Mouse (Mus musculus): ENCODE measurements around the gene Smyd3. TPM values are rescaled to one million over a fixed set of nuclear protein-coding genes. Genes with fewer than 3 reads are reported as not detected.

The Smyd3 gene
- polyA plus RNA-seq, 1 experiment from 2014 or later, result 18.9 TPM

DNA sequence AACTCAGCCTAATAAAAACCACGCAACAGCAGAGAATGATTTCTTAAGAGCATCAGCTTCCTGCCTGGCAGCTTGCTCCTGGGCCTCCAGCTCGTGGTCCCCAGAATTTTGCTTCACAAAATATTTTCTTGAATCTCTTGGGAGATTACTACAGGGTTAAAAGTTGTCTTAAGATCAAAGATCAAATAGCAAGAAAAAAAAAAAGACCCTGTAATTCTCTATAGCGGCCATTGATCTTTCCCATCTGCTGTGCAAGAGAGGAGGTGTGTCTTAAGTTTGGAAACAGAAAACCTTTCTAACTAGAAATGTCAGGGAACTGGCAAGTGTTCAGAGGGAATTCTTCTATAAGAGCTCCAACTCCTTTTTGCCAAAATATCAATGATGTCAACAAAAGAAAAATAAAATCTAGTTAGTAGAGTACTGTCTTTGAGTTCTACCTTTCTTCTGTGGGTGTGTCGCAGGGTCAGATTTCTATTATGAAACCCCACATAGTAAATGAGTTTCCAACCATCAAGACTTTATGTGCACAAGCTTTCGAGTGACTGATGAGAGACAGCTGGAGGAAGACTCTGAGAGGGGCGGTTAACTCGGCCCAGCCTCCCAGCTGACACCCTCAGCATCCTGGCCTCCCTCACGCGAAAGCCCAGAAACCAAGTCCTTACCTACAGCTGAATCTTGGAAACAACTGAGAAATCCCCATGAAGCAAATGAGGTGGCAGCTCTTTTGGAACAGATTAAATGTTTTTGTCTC, 59.4 kb downstream of the Smyd3 start:
- 25% methylated on average over 9 of the region's 9 CpGs for WGBS
- H3K4me3 ChIP-seq (replicated peaks; ENCODE audit: low read length), result no peak overlapping the region
- ATAC-seq (ENCODE audit: insufficient read depth, low FRiP score), result peak; percentile 61; the same call in 1 of the 2 replicates
- H3K36me3 ChIP-seq (ENCODE audit: control insufficient read depth, insufficient read depth, low read length), result no peaks in the 10 kb centered on the region
- peak overlapping the region; percentile 66 for H3K27ac ChIP-seq (ENCODE audit: low read length)
- peaks cover 16% of the 10 kb centered on the region for H3K4me1 ChIP-seq (ENCODE audit: control insufficient read depth, insufficient read depth, low read length)
- H3K27me3 ChIP-seq (ENCODE audit: control insufficient read depth, insufficient read depth, low read length), result no peaks in the 10 kb centered on the region
- H3K9ac ChIP-seq (ENCODE audit: low read length), result no peak overlapping the region
- no peaks in the 10 kb centered on the region for H3K9me3 ChIP-seq (replicated peaks; ENCODE audit: control insufficient read depth, low read length)
- H3K4me2 ChIP-seq (ENCODE audit: low read depth, low read length), result no peak overlapping the region

DNA sequence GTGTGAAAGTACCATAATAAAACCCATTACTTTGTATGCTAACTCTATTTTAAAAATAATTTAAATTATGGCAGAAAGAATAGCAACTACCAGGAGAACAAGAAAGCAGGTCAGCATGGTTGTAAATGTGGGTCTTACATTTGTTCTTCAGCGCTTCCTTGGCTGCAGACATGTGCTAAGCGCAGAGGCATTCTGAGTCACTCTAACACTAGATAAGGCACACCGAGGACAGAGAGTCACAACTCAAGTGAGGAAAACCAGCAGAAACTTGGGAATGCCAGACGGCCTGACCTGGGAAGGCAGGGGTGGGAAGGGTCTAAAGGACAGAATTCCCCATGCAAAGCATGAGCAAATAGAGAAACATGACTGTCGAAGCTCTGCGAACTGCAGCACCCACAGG, 63.2 kb downstream of the Smyd3 start:
- H3K9me3 ChIP-seq (replicated peaks; ENCODE audit: control insufficient read depth, low read length), result no peaks in the 10 kb centered on the region
- H3K27me3 ChIP-seq (ENCODE audit: control insufficient read depth, insufficient read depth, low read length), result no peaks in the 10 kb centered on the region
- H3K27ac ChIP-seq (ENCODE audit: low read length), result no peak overlapping the region
- ATAC-seq (ENCODE audit: insufficient read depth, low FRiP score), result no peak
- H3K4me2 ChIP-seq (ENCODE audit: low read depth, low read length), result no peak overlapping the region
- H3K4me3 ChIP-seq (replicated peaks; ENCODE audit: low read length), result no peak overlapping the region
- no peak overlapping the region for H3K9ac ChIP-seq (ENCODE audit: low read length)
- WGBS, result 60% methylated on average over 6 of the region's 6 CpGs
- H3K4me1 ChIP-seq (ENCODE audit: control insufficient read depth, insufficient read depth, low read length), result peaks cover 16% of the 10 kb centered on the region
- no peaks in the 10 kb centered on the region for H3K36me3 ChIP-seq (ENCODE audit: control insufficient read depth, insufficient read depth, low read length)

DNA sequence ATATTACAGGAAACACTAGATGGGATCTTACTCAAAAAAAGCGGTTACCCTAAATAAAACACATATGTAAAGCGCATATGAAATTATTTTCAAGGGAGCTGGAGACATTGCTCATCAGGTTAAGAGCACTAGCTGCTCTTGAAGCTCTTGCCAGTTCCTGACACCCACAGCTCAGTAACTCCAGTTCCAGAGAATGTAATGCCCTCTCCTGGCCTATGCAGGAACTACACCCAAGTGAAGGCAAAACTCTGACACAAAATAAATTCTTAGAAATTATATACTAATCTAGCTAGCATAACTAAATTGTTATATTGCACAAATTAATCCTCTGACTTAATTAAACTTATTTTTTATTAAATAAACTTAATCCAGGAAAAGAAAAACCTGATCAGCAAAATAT, 66.6 kb downstream of the Smyd3 start:
- 94% methylated on average over 2 of the region's 2 CpGs for WGBS
- no peak overlapping the region for H3K9ac ChIP-seq (ENCODE audit: low read length)
- H3K4me2 ChIP-seq (ENCODE audit: low read depth, low read length), result no peak overlapping the region
- ATAC-seq (ENCODE audit: insufficient read depth, low FRiP score), result no peak
- no peaks in the 10 kb centered on the region; the same call in 1 of the 2 replicates for H3K4me1 ChIP-seq (ENCODE audit: control insufficient read depth, insufficient read depth, low read length)
- no peaks in the 10 kb centered on the region for H3K9me3 ChIP-seq (replicated peaks; ENCODE audit: control insufficient read depth, low read length)
- no peaks in the 10 kb centered on the region for H3K36me3 ChIP-seq (ENCODE audit: control insufficient read depth, insufficient read depth, low read length)
- H3K27me3 ChIP-seq (ENCODE audit: control insufficient read depth, insufficient read depth, low read length), result no peaks in the 10 kb centered on the region
- no peak overlapping the region for H3K4me3 ChIP-seq (replicated peaks; ENCODE audit: low read length)
- no peak overlapping the region for H3K27ac ChIP-seq (ENCODE audit: low read length)

DNA sequence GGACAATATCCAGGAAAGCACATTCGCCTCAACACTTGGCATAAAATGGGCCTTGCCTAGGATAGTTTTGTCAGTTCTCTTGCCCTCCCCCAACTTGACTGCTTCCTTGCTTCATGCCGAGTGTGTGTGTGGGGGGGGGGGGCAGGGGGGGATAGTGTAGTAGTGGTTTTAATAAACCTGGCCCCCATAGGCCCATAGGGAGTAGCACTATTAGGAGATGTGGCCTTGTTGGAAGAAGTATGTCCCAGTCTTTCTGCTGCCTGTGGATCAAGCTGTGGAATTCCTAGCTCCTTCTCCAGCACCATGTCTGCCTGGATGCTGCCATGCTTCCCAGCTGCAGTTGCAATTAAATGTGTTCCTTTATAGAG, 71.0 kb downstream of the Smyd3 start:
- H3K4me2 ChIP-seq (ENCODE audit: low read depth, low read length), result no peak overlapping the region

DNA sequence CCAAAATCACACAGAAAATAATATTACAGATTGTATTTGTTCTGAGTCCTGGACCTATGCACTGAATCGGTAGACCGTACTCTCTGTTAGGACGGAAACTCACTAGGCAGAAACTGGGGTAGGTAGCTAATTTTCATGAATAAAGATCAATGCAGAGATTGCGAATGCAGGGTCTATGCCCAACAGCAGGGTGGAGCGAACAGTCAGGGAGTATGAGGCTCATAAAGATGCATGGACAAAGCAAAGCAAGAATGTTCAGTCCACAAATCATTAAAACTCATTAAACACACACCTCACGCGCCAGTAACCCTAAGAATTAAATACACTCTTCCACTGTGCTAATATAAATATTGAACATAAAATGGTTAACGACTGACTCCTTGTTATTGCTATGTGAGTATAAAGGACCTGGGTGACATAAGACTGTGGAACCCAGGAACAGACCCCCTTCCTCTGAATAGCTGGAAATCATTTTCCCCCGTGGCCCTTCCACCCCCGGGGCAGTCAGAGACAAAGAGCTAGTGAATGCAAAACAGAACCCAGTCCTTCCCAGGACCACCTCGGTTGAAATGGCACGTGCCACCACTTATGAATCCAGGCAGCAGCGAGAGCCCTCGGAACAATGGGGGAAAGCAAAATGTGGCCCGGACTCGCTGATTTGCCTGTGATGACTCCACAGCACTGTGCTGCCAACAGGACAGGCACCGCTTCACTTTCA, 71.6 kb downstream of the Smyd3 start:
- no peak overlapping the region for H3K4me3 ChIP-seq (replicated peaks; ENCODE audit: low read length)
- no peaks in the 10 kb centered on the region for H3K9me3 ChIP-seq (replicated peaks; ENCODE audit: control insufficient read depth, low read length)
- H3K27ac ChIP-seq (ENCODE audit: low read length), result no peak overlapping the region
- H3K4me1 ChIP-seq (ENCODE audit: control insufficient read depth, insufficient read depth, low read length), result peaks cover 4% of the 10 kb centered on the region; the same call in 1 of the 2 replicates
- H3K9ac ChIP-seq (ENCODE audit: low read length), result no peak overlapping the region
- H3K36me3 ChIP-seq (ENCODE audit: control insufficient read depth, insufficient read depth, low read length), result no peaks in the 10 kb centered on the region
- no peak overlapping the region for H3K4me2 ChIP-seq (ENCODE audit: low read depth, low read length)
- no peaks in the 10 kb centered on the region for H3K27me3 ChIP-seq (ENCODE audit: control insufficient read depth, insufficient read depth, low read length)
- 38% methylated on average over 17 of the region's 17 CpGs for WGBS
- ATAC-seq (ENCODE audit: insufficient read depth, low FRiP score), result peak; percentile 33; the same call in 1 of the 2 replicates

More for the DNA sequence above, 71.0 kb downstream of the Smyd3 start:
- WGBS, result 44% methylated on average over 2 of the region's 2 CpGs
- peaks cover 4% of the 10 kb centered on the region; the same call in 1 of the 2 replicates for H3K4me1 ChIP-seq (ENCODE audit: control insufficient read depth, insufficient read depth, low read length)
- no peak overlapping the region for H3K4me3 ChIP-seq (replicated peaks; ENCODE audit: low read length)
- H3K9me3 ChIP-seq (replicated peaks; ENCODE audit: control insufficient read depth, low read length), result no peaks in the 10 kb centered on the region
- H3K9ac ChIP-seq (ENCODE audit: low read length), result no peak overlapping the region
- no peak overlapping the region for H3K27ac ChIP-seq (ENCODE audit: low read length)
- ATAC-seq (ENCODE audit: insufficient read depth, low FRiP score), result no peak
- no peaks in the 10 kb centered on the region for H3K27me3 ChIP-seq (ENCODE audit: control insufficient read depth, insufficient read depth, low read length)
- H3K36me3 ChIP-seq (ENCODE audit: control insufficient read depth, insufficient read depth, low read length), result no peaks in the 10 kb centered on the region

- ATAC-seq (ENCODE audit: insufficient read depth, low FRiP score), result no peak
- H3K4me1 ChIP-seq (ENCODE audit: control insufficient read depth, insufficient read depth, low read length), result peaks cover 4% of the 10 kb centered on the region; the same call in 1 of the 2 replicates
- WGBS, result 76% methylated on average over 13 of the region's 13 CpGs
- no peak overlapping the region for H3K27ac ChIP-seq (ENCODE audit: low read length)
- H3K27me3 ChIP-seq (ENCODE audit: control insufficient read depth, insufficient read depth, low read length), result no peaks in the 10 kb centered on the region
- H3K36me3 ChIP-seq (ENCODE audit: control insufficient read depth, insufficient read depth, low read length), result no peaks in the 10 kb centered on the region
- no peak overlapping the region for H3K4me2 ChIP-seq (ENCODE audit: low read depth, low read length)
- H3K4me3 ChIP-seq (replicated peaks; ENCODE audit: low read length), result no peak overlapping the region
- no peaks in the 10 kb centered on the region for H3K9me3 ChIP-seq (replicated peaks; ENCODE audit: control insufficient read depth, low read length)
- H3K9ac ChIP-seq (ENCODE audit: low read length), result peak overlapping the region; percentile 6; the same call in 1 of the 2 replicates
Observed at GRCm38 (mm10) chr1:179443835-179444234, 74.0 kb downstream of the Smyd3 start.

DNA sequence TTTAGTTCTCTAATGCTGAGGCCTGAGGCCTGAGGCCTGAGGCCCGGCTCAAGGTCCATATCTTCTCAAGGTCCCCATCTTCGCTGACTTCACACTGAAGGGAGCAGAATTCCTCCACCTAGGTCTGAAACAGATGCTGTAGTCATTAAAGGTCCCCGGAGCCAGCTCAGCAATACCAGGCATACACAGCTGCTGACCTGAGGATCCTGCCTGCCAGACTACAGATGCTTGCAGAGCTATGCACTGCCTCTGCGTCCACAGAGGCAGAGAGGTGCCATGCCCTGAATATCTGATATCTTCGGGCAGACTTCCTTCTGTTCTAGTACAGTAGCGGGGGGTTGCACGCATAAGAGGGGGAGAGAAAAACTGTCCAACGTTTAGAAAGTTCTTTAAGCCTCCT, 74.4 kb downstream of the Smyd3 start:
- no peaks in the 10 kb centered on the region for H3K36me3 ChIP-seq (ENCODE audit: control insufficient read depth, insufficient read depth, low read length)
- no peak overlapping the region for H3K27ac ChIP-seq (ENCODE audit: low read length)
- H3K27me3 ChIP-seq (ENCODE audit: control insufficient read depth, insufficient read depth, low read length), result no peaks in the 10 kb centered on the region
- no peaks in the 10 kb centered on the region for H3K9me3 ChIP-seq (replicated peaks; ENCODE audit: control insufficient read depth, low read length)
- peaks cover 4% of the 10 kb centered on the region; the same call in 1 of the 2 replicates for H3K4me1 ChIP-seq (ENCODE audit: control insufficient read depth, insufficient read depth, low read length)
- no peak overlapping the region for H3K4me2 ChIP-seq (ENCODE audit: low read depth, low read length)
- H3K4me3 ChIP-seq (replicated peaks; ENCODE audit: low read length), result no peak overlapping the region
- no peak for ATAC-seq (ENCODE audit: insufficient read depth, low FRiP score)
- H3K9ac ChIP-seq (ENCODE audit: low read length), result no peak overlapping the region
- WGBS, result 64% methylated on average over 8 of the region's 8 CpGs

GRCm38 (mm10) chr1:179436596-179436995, 81.2 kb downstream of the Smyd3 start:
- Histone ChIP-seq H3K4me2 (ENCODE audit: low read depth, low read length) (no peak overlapping the region), H3K4me3 (replicated peaks; ENCODE audit: low read length) (no peak overlapping the region), H3K36me3 (ENCODE audit: control insufficient read depth, insufficient read depth, low read length) (no peaks in the 10 kb centered on the region), H3K27me3 (ENCODE audit: control insufficient read depth, insufficient read depth, low read length) (no peaks in the 10 kb centered on the region), H3K4me1 (ENCODE audit: control insufficient read depth, insufficient read depth, low read length) (no peaks in the 10 kb centered on the region), H3K27ac (ENCODE audit: low read length) (no peak overlapping the region), H3K9ac (ENCODE audit: low read length) (no peak overlapping the region), H3K9me3 (replicated peaks; ENCODE audit: control insufficient read depth, low read length) (no peaks in the 10 kb centered on the region)
- 92% methylated on average over 11 of the region's 11 CpGs for WGBS
- no peak for ATAC-seq (ENCODE audit: insufficient read depth, low FRiP score)

Measured in stomach, embryonic 16.5 days (tissue).